Mouse (Mus musculus) embryonic facial prominence, embryonic 11.5 days (tissue): Measurements from ENCODE around the gene Gm21637. TPM values are rescaled to one million over a fixed set of nuclear protein-coding genes. Genes with fewer than 3 reads are reported as not detected.
"Not testable (repeated sequence)": the region's sequence is repeated elsewhere in the genome, so short reads cannot be mapped to it uniquely, and the experiment has no call there.

Source experiments
- ATAC-seq: fragments of 200-750 bp; cut with Nextera tagmentation; replicated peaks from 2 replicates; pipeline ENCODE4 v1.8.0; 2017; ENCODE audit warnings: low read depth; ENCODE audit not compliant: insufficient number of reproducible peaks, low FRiP score, low TSS enrichment
- DNase-seq: peaks from one replicate; pipeline ENCODE4 v3.0.0-alpha.2; 2015; ENCODE audit warnings: low spot score
- H3K27ac ChIP-seq: fragments of 300-500 bp; sonication (generic); replicated peaks from 2 replicates; pipeline ENCODE4 v1.5.1; 2014; ENCODE audit warnings: mild to moderate bottlenecking, low read depth, low read length, control low read depth
- H3K27me3 ChIP-seq: fragments of 300-500 bp; sonication (generic); 2 replicates; pipeline ENCODE4 v1.6.1; 2014; ENCODE audit warnings: mild to moderate bottlenecking, low read length, moderate library complexity, mixed read lengths; ENCODE audit not compliant: control insufficient read depth, insufficient read depth
- H3K36me3 ChIP-seq: fragments of 300-500 bp; sonication (generic); replicated peaks from 2 replicates; pipeline ENCODE4 v1.6.1; 2014; ENCODE audit warnings: low read depth, mild to moderate bottlenecking, low read length, moderate library complexity, mixed read lengths; ENCODE audit not compliant: control insufficient read depth, insufficient read depth
- H3K4me1 ChIP-seq: fragments of 300-500 bp; sonication (generic); 2 replicates; pipeline ENCODE4 v1.6.1; 2014; ENCODE audit warnings: low read length, mixed read lengths; ENCODE audit not compliant: control insufficient read depth, insufficient read depth
- H3K4me2 ChIP-seq: fragments of 300-500 bp; sonication (generic); 2 replicates; pipeline ENCODE4 v1.6.1; 2014; ENCODE audit warnings: low read depth, mild to moderate bottlenecking, control low read depth, low read length, moderate library complexity
- H3K4me3 ChIP-seq: fragments of 300-500 bp; sonication (generic); 2 replicates; pipeline ENCODE4 v1.5.1; 2014; ENCODE audit warnings: low read depth, low read length, control low read depth
- H3K9ac ChIP-seq: fragments of 300-500 bp; sonication (generic); replicated peaks from 2 replicates; pipeline ENCODE4 v1.6.1; 2014; ENCODE audit warnings: mild to moderate bottlenecking, control low read depth, low read length
- H3K9me3 ChIP-seq: fragments of 300-500 bp; sonication (generic); replicated peaks from 2 replicates; pipeline ENCODE4 v1.6.1; 2016; ENCODE audit warnings: mild to moderate bottlenecking, low read length, inconsistent platforms, mixed read lengths; ENCODE audit not compliant: control insufficient read depth
- WGBS: fragments of 180-500 bp; shearing (Covaris S2); extraction: QIAGEN DNeasy Blood & Tissue Kit; methylation state at CpG from one replicate; pipeline ENCODE4 v1.1.7; 2014; 5-methylcytosine and 5-hydroxymethylcytosine counted together
- polyA plus RNA-seq: library from polyadenylated mRNA; unstranded; fragments of >200 nt; fragmentation: Nextera tagmentation; extraction: Ambion mirVana; gene quantifications from 2 replicates; pipeline ENCODE4 v1.2.1, GENCODE M21; 2014

Gene Gm21637
- not detected in 2 replicates for polyA plus RNA-seq

DNA sequence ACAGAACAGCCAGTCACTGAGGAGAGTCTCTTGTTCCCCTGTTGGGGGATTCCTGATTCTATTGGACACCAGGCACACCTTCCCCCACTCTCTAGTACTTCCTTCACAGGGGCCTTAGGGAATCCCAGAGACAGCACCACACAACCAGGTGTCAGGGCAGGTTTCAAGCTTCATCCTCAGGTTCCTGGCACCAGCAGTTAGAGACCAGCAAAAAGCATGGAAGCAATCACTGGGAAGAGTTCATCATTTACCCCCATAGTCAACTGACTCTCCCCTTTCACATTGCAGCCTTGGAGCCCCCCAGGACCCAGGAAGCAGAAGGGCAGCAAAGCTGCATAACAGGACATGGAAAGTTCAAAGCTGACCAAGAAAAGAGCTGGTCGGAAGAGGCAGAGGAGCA is at the start of gene Gm21637:
Gene Gm21637, plus strand, starts transcription at position 301 of the 400 bp plus-strand sequence.
- H3K9me3 ChIP-seq, H3K4me3 ChIP-seq, ATAC-seq, H3K27me3 ChIP-seq, H3K9ac ChIP-seq, DNase-seq, H3K27ac ChIP-seq, H3K4me2 ChIP-seq, H3K4me1 ChIP-seq, H3K36me3 ChIP-seq: not testable (repeated sequence)
- WGBS = no CpG with 5 or more reads among the region's 1 CpGs

Other genes starting within 250 kb of the Gm21637 start
- not detected in 2 replicates for gene Btbd35f25, start 244.9 kb upstream of the Gm21637 start, polyA plus RNA-seq
- not detected in 2 replicates for gene Btbd35f22, start 85.8 kb downstream of the Gm21637 start, polyA plus RNA-seq